Mouse (Mus musculus) CH12F3 (cell line): ENCODE data around the gene Cep112.

Experiments
- in situ Hi-C: fragments of 300-500 bp; cut with MboI; formaldehyde crosslinking; loops from 2 replicates; pipeline ENCODE4 v1.14.3; 2020; ENCODE audit warnings: low sequenced_read_pairs

Cep112 gene

DNA sequence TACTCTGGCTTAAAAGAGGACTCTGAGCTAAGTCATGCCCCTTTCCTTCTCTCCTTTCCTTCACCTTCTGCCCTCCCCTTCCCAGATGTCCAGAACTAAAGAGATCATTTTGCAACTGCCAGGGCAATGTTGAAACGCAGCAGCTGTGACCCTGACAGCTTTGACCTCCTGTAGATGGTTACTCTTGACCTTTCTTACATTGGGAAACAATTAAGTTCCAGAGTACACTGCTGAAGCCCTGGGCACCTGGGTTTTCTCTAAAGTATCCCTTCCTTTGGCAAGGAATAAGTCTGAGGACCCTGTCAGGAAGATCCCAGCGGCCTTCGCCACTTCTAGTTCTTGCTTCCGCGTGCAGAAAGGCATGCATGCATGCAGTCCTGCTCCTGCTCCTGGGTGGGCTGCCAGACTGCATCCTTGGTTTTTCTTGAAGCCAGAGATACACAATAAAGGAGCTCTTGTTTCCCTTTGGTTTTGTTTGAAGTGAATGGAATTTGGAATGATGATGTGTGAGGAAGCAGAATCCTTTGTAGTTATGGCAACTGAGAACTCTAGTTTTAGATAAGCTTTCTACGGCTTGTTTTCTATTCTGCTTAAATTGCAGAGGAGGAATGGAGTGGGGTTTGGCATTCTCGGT, 161.7 kb downstream of the Cep112 start:
- in situ Hi-C loops: no loop called here

DNA sequence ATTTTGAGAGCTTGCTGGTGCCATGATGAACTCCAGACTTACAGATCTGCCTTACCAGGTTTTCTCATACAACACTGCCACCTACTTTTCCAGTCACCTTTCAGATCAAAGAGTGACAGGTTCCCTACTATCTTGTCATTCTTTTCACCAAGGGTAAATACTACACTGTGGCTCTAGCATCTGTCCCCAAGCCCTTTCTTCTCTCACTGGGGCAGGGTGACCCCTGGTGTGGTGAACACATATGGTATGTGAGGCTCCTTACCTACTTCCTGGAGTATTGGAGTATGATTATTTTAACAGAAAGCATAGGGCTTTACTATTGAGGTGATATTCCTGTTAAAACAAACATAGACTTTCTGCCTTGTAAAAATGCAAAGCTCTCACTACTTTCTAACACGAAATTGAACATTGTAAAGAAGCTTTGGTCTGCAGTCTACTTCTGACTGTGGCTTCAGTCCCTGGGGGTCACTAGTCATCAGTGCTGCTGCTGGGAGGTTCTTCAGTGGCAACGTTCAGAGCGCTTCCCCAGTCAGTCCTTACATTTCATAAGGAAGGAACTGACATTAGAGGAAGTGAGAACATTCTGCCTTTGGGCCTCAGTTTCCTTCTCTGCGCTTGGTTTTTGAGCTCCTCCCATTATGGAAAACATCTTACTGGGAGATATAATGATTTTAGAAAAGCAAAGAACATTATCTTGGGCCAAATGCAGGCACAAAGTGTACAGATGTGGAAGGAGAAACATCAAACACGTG, 168.4 kb downstream of the Cep112 start:
- in situ Hi-C loops: no loop called here

DNA sequence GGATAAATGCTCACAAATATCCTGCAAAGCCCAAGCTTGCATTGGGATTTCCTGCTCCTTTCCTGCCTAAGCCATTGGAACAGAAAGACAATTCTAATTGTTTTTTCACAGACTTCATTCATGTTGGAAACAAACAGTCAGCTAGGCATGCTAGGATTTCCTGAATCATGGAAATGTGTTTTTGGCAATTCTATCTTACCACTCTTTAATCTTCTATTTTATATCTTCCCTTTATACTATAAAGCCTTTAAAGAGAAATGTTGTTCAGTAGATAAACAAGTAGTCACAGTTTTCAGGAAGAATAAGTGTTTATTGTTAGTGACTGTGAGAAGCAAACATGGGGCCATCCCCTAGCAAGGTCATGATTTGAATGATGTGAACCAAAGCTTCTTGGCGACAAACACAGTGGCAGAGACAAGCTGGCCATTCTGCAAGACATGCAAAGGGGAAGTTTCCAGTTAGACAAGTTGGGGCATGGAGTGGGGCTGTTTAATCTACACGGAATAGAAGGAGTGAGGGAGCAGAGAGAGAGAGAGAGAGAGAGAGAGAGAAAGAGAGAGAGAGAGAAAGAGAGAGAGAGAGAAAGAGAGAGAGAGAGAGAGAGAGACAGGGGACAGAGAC, 169.1 kb downstream of the Cep112 start:
- in situ Hi-C loops: no loop called here

DNA sequence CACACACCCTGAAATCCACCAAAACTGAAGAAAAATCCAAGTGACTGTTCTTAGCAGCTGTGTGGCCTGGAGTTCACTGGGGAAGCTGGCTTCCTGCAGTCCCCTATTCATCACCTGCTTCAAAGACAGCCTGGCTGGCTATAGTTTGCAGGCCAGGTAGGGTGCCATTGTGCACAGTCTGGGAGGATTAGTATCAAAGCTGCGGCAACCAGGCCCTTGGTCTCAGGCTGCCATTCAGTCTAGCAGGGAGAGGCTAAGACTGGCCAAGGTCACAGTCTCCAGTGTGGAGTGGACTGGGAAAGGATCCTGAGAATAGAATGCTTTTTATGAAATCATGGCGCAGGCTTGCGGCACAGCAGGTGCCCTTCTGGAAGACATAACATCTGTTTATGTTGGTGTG, 180.3 kb downstream of the Cep112 start:
- in situ Hi-C loops: no loop called here

DNA sequence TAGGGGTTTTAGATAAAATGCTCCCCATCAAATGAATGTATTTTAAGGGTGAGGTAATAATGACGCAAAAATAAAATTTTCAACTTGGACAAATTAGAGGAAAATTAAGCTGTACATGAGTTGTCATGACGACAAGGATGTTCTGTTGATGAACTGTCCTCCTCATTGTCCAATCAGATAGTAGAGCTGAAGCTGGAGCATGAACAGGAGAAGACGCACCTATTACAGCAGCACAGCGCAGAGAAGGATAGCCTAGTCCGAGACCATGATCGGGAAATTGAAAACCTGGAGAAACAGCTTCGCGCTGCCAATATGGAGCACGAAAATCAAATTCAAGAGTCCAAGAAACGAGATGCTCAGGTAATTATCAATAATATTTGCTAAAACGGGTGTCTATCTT, 181.0 kb downstream of the Cep112 start:
- in situ Hi-C loops: no loop called here

DNA sequence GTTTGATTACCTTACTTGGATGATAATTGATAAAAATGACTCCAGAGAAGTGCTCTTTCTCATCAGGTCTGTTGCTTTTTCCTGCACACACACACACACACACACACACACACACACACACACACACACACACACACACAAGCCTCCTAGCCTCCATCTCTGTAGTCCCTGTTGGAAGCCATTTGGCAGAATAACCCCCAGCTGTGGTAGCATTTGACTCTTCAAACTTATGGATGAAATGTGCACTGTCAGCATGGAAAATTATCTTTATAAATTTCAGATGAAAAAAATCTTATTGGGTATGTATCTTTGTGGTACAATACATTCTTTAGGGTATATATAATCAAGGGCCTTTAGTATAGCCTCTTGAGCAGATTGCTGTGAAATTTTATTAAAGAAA, 181.8 kb downstream of the Cep112 start:
- in situ Hi-C loops: no loop called here

DNA sequence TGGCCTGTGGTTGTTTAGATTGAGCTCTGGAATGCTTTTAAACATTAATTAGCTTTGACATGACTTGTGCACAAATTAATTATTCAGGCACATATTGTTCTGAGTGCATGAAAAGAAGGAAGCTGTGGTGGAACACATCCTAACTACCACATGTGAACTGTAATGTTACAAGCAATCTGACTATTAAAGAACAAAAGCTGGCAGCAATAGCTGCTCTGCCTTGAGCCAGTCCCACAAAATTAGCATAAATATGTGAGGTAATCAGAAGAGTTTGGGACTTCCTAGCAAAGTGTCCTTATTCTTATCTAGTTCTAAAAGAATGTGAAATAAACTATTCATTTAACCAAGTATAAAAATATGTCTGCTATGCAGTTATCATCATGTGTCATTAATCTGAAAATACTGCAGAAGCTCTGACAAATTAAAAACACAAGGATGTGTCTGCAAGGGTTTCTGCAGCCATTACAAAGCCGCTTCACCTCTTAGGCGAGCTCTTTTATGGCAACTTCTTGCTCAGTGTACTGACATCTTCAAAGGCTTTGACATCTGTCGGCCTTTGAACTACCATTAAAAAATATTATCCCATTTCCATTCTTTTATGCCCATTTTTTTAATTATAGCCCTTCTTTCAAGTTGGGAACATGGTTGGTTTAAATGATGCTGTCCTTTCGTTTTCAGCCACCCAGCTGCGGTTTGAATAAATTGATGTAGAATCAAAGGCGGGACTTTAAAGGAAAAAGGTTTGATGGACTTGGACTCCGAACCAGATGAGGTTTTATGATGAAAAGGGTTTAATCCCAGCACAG, 195.8 kb downstream of the Cep112 start:
- in situ Hi-C loops: no loop called here

DNA sequence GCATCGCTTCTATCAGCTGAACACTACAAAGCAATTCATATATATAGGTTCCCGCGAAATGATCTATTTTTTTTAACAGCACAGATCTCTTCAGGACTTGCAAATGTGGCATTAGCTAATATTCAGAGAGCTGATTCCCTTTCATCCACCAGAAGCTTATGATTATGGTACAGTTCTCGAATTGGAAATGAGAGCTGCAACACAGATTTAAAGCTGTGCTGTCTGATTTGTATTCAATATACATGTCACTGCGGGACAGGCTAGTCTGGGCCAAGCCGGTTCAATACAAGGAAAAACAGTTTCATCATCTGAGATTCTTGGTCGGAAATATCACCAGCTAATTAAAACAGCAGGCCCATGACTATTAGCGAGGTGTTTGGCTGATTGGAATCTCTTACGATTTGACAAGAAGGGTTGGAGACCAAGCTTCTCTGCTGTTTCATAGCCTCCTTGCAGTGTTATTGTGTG, 196.5 kb downstream of the Cep112 start:
- in situ Hi-C loops: no loop called here

DNA sequence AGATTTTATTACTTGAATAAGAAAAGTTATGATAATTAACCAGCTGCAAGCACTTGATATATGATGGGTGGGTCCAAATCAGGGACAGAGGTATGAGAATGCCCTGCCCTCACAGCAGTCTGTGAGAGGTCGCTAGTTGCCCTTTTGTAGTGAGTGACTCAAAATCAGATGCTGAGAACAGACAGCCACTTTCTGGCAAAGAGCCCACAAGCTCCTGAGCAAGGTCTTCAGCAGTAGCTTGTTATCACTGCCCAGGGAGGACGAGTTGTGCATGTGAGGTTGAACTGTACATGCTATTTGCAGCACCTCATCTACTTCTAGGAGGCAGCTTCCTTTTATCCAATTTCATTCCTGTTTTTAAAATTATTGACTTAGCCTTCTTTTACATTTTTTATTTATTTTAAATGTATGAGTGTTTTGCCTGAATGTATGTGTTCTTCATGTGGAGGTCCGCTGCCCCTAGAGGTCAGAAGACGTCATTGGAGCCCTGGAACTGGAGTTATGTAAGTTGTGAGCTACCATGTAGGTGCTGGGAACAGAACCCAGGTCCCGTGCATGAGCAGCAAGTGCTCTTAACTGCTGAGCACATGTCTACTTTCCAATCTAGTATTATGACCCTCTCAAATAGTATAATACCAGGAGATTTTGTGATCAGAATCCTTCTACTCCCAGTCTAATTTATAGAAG, 200.7 kb downstream of the Cep112 start:
- in situ Hi-C loops: no loop called here

DNA sequence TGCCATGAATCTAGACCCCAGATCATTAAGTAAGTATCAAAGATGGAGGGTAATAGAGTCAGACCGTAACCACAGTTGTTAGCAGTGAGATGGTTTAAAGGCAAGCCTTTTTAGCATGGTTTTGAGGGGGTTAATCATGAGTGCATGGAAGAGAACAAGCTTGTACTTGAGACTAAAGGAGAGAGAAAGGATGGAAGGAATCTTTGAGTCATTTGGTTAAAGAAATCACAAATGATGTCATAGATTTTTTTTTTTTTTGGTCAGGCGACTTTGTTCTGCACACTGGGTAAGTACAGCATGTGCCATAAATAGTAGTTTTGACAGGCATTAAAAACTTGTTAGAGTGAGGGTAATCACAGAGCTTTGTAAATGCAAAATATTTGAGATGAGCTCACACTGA, 212.8 kb downstream of the Cep112 start:
- in situ Hi-C loops: no loop called here

DNA sequence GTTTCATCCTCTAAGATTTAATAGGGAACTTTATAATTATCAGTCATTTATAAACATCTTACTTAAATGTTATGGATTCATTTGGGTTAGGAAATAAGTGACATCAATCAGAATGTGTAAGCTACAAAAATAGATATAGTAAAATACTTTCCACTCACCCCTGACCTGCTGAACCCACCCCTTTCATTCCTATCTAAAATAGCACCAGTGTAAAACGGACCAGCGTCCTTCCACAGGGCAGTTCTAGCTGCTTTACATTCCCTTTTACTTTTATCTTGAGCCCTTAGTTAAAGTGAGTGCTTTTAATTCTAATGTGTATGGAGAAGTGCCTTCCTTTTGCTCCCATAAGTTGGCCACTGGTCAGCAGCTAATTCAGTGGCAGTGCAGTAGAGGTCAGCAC, 230.6 kb downstream of the Cep112 start:
- in situ Hi-C loops: no loop called here

DNA sequence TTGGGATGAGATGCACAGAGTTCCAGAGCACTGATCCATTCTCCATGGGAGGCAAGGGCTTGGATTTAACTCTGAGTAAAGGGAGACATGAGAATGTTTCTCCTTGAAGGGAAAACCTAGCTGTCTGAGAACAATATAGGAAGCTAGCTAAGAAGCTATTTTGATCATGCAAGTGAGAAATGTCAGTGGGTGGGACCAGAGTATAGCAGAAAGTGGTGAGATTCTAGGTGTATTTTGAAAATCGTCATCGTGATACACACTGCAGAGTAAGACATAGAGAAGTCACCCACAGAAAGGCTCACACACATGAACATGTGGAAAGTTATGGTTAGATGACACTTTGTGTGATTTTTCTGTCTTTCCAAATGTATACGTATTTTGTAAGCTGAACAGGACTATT, 257.0 kb downstream of the Cep112 start:
- in situ Hi-C loops: no loop called here

DNA sequence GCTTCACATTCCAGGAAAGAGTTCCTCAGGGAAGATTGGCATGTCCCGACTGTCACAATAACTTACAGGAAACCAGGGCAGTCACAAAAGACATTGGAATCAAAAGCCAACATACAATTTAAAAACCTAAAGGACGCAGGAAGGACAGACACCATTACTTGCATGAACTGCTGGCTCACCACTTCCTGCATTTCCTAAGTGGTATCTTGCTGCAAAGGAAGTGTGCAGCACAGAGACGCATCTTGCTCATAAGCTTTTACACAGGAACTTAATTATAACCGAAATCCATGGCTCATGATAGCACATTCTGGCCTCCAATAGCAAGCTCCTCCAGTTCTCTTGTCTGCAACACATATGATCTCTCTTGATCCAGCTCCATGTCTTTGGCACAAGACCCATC, 271.6 kb downstream of the Cep112 start:
- in situ Hi-C loops: no loop called here

DNA sequence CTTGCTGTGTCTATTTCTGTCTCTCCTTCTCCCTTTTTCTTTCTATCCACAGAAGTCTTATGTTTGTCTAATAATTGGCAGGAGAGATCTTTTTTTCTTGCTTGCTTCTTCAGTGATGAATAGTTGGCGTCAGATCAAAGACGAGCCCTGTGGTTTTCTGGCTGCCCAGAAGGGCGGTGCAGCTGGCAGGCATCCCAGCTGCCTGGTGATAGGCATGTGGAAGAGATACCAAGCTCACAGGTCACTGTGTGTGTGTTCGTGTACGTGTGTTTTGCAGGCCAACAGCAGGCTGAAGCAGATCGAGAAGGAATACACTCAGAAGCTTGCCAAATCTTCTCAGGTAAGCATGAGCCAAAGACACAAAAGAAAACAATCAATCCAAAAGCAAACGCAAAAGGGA, 327.3 kb downstream of the Cep112 start:
- in situ Hi-C loops: no loop called here

DNA sequence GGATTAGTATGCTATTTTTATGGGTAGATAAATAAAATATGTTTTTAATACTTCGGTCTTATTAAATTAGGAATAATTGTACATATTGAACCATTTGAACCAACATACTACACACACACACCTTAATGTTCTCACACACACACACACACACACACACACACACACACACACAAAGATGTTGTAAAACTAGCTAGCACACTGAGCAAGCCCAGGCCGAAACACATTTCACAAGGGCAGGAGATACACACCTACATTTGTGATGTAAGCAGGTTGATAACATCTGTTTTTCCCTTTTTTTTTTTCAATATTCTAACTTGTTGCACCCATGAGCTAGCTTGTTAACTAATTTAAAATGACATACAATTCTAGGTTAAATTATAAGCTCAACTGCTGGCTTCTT, 327.8 kb downstream of the Cep112 start:
- in situ Hi-C loops: no loop called here

DNA sequence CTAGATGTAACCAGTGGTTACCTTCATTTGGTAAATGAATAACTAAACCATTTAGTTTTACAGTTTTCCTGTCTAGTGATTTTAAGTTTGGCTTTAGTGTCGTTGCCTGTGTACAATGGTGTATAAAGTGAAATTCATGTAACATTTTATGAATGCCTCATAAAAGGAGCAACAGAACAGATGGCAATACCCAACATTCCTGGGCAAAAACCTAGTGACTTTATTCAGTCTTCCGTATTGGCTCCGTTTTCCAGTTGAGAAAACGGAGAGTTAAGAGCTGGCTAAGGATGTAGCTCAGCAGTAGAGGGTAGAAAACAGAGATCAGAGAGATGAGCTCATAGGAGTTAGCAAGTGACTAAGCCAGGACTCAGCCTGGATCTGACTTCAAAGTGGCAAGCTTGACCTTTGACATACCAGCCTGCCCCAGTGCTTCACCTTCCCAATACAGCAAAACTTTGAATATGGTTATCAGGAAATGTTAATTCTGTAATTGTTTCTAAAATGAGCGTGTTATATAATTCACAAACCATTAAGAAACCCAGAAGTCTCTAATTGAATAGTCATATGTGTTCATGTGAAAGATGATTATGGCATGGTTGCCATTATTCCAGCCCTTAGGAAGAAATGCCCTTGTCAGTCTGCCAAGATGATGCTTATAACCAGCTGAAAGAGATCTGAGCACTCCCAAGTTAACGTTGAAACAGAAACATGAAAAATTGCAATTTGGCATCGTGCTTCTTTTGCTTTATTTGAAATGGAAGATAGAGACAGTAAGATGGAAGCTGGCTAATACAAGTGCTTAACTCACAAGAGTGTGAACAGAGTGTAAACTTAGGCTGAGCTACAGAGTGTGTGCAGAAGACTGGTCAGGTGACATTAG, 328.6 kb downstream of the Cep112 start:
- in situ Hi-C loops: no loop called here

DNA sequence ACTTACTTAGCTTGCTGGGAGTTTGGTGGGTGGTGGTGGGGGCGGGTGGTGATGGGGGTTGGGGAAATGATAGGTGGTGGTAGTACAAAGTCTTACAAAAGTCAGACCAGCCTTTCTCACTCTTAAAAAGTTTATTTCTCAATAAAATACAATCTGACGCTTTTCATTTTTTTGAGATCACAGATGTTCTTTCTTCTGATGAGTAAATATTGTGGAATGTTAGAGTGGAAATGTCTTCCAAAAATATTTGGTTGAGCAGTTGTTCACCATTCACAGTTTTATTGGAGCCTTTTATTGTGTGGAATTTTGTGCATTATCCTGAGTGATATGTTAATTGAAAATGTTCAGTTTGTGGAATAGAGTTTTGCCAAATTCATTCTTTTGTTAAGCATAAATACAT, 332.2 kb downstream of the Cep112 start:
- in situ Hi-C loops: no loop called here

DNA sequence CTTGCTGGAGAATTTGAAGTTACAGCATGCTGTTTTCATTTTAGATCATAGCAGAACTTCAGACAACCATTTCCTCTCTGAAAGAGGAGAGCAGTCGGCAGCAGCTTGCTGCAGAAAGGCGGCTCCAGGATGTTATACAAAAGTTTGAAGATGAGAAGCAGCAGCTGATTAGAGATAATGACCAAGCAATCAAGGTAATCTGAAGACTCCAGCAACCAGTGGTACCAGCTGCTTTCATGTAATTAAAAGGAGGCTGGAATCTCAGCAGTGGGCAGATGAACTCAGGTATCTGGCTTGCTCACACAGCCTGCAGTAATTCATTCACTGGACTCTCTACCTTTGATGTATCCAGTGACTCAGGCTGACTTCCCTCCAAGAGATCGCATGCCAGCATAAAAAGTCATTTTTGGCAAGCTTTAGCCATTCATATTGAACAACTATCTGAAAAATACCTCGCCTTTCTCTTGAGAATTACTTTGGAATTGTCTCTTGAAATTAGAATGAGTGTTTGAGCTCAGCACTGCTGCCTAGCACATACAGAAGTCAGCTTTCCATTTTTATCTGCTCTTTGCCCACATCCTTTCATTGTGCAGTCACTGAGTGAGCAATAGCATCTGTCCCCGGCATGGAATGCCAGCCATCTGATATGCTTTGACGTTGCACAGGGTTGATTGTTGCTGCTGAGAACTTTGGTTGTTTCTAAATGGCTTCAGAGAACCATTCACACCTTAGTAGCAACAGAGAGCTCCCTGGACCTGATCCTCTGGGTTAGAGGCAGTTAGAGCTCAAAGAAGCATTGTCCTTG, 332.8 kb downstream of the Cep112 start:
- in situ Hi-C loops: no loop called here

DNA sequence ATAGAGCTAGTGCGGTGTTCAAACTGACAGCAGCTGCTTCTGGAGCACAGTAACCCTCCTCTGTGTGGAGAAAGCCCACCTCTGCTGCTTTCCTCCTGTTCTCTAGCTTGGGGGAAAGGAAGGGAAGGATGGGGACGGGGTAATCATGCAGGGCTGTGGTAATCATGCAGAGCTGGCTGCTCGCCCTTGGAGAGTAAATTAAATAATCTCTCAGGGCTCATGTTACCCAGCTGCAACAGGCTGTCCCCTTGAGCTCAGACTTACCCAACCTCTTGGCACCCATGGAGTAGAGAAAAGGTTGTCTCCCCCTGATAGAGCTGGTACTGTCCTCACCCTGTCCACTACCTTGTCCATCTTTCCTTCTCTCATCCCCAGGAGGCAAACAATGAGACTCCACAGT, 345.1 kb downstream of the Cep112 start:
- in situ Hi-C loops: no loop called here
